Mouse (Mus musculus) NIH3T3 (cell line): ENCODE measurements at regions not wholly inside any gene's neighbourhood (a gene's known extent, or its start where the extent isn't known, plus 50 kb on each side); places are given as distances from the start of the nearest gene placed in this dataset.

Experiments
- DNase-seq: peaks from one replicate; pipeline ENCODE4 v3.0.0-alpha.2; 2012; ENCODE audit warnings: low read depth

DNA sequence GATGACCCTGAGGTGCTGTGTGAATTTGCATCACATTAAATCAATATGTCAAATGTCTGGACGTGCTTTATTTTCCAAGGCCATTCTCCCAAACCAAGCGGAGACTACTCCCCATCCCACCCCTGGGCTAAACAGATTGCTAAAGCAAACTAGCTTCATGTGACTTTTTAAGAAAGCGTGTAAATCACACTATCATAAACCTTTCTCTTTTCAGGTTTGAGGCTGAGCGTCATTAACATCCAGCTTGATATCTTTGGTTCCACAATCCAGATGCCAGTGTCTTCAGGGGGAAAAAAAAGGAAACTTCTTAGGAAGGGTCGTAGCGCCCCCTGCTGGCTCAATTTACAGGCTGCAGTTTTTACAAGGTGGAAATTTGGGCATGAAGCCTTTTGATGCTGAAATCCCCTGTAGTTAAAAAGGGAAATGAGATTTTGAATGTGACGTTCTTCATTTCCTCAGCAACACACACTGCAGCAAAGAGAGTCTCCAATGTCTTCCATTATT, 105.1 kb upstream of the Nt5e start:
- DNase-seq, result peak; percentile 89

GRCm38 (mm10) chr9:88237126-88237525, 89.9 kb upstream of the Nt5e start:
- DNase-seq, result no peak

DNA sequence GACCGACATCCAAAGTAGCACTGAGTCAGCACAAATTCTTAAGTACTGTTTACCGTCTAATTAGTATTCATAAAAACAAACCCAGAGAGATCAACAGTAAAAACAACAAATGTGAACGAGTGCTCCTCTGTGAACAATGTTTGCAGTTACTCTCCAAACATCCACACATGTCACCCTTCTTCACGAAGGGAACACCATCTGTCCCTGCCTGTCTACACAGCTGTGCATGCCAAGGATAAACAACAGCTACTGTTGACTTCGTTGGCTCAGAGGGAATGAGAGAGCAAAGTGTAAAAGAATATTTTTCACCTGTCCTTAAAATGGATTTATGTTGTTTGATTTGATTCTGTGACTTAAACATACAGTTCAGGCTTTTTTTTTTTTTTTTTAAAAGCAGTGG, 88.7 kb upstream of the Nt5e start:
- DNase-seq, result no peak

- no peak for DNase-seq
Observed at GRCm38 (mm10) chr9:88240740-88241139, 86.3 kb upstream of the Nt5e start.

- DNase-seq, result peak; percentile 89
Observed at GRCm38 (mm10) chr9:88241203-88241995, 85.6 kb upstream of the Nt5e start.

- DNase-seq, result no peak
Observed at GRCm38 (mm10) chr9:88242530-88242929, 84.5 kb upstream of the Nt5e start.

DNA sequence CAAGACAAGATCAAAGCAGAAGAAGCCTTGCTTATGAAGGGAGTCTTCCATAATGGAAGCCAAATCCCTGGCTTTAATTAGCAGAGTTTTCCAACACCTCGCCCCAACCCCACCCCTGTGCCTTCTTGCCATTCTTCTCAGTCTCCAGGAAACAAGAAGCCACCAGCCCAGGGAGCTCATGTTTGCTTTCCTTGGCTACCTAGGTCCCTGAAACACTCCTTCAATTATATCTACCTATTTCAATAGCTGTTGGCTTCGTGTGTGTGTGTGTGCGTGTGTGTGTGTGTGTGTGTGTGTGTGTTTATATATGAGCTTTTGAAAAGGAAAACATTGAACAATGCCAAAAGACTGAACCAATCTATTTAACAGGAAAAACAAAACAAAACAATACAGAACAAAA, 82.5 kb upstream of the Nt5e start:
- no peak for DNase-seq

GRCm38 (mm10) chr9:88255948-88256347, 71.0 kb upstream of the Nt5e start:
- no peak for DNase-seq

DNA sequence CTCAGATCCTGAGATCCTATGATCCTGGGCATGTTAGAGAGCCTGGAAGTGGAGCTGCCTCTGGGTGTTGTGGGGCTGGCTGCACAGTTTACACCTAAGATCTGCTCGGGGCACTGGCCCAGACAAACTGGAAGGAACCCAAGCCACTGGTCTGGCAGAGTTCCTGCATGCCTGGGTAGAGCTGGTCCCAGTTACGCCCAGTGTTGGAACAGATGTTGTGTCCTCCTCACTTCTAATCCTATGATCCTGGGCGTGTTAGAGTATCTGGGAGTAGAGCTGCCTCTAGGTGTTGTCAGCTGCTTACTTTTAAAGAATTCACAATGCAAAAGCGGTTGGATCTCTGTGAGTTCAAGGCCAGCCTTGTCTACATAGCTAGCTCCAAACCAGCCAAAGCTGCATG, 67.4 kb upstream of the Nt5e start:
- DNase-seq, result peak; percentile 43

DNA sequence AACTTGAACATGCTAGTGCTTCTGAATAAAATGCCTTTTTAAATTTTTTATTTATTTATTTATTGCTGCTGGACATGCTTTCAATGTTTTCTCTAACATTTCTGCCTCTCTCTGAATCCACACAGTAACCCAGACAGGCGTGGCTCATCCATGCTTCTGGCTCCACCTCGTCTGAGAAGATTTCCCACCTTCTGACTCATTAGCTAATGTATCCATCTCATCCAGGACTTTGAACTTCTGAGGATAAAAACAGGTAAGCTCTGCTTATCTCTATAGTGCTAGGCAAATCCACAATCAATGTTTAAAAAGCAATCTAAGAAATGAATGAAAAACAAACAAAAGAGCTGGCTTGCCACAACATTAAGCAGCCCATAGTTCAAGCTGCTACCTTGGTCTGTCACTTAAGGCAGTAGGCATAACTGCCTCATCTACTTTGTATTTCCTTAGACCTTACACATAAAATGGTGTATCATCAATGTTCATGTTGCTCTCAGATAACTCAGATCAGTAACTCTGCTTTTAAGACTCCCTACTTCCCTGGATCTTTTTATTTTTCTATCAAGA, 66.8 kb upstream of the Nt5e start:
- no peak for DNase-seq

GRCm38 (mm10) chr9:88262461-88262860, 64.5 kb upstream of the Nt5e start:
- DNase-seq, result no peak

- DNase-seq, result peak; percentile 22
Observed at GRCm38 (mm10) chr9:88266346-88266745, 60.7 kb upstream of the Nt5e start.

DNA sequence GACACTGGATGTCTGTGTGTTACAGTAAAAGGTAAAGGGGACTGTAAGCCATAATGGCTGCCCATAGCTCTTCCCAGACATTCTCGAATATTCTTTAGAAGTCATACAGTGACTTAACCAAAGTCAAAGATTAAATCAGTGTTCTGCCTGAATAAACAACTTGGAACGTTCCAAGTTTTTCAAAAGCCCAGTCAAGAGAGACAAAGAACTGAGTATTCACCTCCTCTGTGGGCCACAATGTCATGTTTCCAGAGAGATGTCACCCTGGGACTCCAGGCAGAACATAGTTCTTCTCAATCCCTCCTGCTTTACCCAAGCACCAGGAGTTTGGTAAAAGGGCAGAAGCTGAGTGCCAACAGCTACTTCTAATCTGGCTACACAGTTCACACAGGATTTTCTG, 58.2 kb upstream of the Nt5e start:
- no peak for DNase-seq

- no peak for DNase-seq
Observed at GRCm38 (mm10) chr9:88269216-88269615, 57.8 kb upstream of the Nt5e start.

DNA sequence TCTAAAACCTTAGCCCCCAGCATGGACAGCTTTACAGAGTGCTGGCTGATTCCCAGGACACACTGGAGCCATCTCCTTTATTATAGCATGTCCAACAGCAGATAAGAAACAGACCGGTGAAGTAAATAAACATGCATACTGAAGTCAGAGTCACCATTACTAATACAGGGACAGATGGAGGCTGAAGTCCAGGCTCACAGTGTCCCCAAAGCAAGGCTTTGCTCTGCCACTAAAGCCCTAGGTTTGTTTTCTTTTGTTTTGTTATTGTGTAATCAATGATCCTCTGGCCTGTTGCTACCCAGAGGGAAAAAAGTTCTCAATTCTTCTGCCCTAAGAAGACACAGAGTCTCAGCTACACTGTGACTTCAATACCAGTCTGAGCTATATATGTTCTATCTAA, 56.2 kb upstream of the Nt5e start:
- no peak for DNase-seq

- peak; percentile 45 for DNase-seq
Observed at GRCm38 (mm10) chr9:88273304-88273703, 53.7 kb upstream of the Nt5e start.

- peak; percentile 90 for DNase-seq
Observed at GRCm38 (mm10) chr9:88274040-88274439, 53.0 kb upstream of the Nt5e start.

GRCm38 (mm10) chr9:88274681-88275336, 52.2 kb upstream of the Nt5e start:
- DNase-seq, result no peak

DNA sequence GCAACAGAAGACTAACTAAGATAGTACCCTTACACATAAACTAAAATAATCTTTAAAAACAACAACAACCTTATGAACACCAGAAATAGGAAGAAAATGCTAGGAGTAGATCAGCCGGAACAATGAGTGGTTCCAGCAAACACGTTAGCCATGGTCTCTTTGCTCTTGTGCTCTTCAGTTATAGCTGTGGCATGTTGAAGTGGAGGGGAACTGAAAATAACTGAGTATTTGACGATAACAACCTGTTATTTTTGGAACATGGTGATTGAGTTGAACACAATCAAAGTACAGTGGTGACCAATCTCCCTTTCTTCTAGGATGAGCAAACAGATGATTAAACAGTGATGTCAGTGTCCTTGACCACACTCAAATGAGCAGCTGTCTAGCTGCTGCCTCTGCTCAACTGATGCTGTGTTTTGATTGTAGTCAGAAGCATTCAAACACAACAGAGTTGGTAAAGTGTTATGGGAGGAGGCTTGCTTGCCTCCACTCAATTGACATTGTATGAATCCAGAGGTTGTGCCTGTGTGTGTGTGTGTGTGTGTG, 50.9 kb upstream of the Nt5e start:
- no peak for DNase-seq

- peak; percentile 82 for DNase-seq
Observed at GRCm38 (mm10) chr9:88277031-88277430, 50.0 kb upstream of the Nt5e start.
